Mouse (Mus musculus): ENCODE measurements around the gene Cep135.

Cep135 gene

GRCm38 (mm10) chr5:76588551-76589283 is at the start of gene Cep135:
Cep135 (plus strand) TSS chr5:76588698.
- DNase-seq (ENCODE audit: low read depth, low spot score) = peak; percentile 89

DNA sequence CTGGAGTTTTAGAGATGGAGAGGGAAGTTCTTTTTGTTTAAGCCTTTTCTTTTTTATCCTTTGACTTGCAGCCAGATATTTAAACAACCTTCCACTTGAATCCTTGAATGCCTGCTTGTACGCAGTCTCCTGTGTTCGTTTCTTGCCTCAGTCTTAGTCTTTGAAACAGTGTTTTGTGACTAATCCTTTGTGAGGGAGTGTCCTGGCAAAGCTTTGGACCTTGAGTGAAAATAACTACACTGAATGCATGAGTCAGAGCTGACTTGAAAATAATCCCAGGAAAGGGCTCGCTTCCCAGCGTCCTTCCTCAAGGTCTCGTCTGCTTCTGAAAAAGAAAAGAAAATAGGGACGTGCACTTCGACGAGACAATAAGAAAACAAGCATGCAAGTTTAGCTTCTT is 48.3 kb upstream of the Cep135 start:
- DNase-seq (ENCODE audit: low read depth, low spot score) = no peak

DNA sequence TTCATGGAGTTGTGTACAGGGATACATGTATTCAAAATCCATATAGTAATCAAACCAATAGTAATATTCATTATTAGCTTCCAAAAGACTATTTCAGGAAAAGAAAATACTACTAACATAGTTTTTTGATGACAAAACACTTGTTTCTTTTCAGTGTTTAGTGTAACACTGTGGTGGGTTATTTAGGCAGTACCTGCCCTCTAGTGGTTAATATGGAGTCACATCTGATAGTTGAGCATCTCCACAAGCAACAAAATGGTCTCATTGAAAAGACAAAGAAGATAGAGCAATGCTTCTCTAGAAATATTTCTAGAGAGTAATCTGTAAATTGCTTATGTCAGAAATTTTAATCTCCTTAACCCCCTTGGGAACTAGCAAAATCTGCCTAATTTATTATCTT is 47.7 kb upstream of the Cep135 start:
- peak; percentile 27 for DNase-seq (ENCODE audit: low read depth, low spot score)

- no peak for DNase-seq (ENCODE audit: low read depth, low spot score)
Measured at GRCm38 (mm10) chr5:76543200-76543599, 45.3 kb upstream of the Cep135 start.

- DNase-seq (ENCODE audit: low read depth, low spot score) = no peak
Measured at GRCm38 (mm10) chr5:76550426-76550825, 38.1 kb upstream of the Cep135 start.

DNA sequence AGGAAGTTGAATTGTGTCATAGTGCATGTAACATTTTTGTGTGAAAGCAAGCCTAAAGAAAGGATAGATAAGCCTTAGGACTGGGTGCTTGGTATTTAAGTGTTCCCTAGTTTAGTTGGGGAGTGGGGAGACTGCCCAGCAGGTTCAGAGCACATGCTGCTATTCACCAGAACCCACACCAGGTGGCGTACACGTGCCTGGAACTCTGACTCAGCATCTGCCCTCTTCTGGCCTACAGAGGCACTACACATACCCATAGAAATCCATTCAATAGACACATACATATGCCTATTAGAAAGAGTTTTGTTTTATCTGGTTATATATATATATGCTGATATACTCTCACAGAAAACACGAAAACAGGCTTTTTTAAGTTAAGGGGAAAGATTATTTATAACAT is 23.2 kb upstream of the Cep135 start:
- DNase-seq (ENCODE audit: low read depth, low spot score) = peak; percentile 78

GRCm38 (mm10) chr5:76574251-76574650 is 14.2 kb upstream of the Cep135 start:
- DNase-seq (ENCODE audit: low read depth, low spot score) = no peak

DNA sequence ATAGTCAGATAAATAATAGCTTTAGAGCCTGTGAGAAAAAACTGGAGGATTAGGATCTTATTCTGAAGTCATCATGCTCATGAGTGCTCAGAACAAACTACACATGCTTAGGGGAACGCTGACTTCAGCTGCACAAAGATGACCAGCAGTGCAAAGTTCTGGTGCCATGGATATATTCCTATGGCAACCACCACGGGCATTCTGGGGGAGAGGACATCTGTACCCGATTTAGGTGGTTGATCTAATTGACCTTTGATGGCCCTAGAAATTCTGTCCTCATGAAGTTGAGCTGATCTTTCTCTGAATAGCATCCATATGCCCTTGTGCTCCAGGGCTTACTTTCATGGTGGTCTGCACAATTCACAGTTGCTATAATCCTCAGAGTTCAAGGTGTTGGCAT is 11.5 kb upstream of the Cep135 start:
- DNase-seq (ENCODE audit: low read depth, low spot score) = no peak

DNA sequence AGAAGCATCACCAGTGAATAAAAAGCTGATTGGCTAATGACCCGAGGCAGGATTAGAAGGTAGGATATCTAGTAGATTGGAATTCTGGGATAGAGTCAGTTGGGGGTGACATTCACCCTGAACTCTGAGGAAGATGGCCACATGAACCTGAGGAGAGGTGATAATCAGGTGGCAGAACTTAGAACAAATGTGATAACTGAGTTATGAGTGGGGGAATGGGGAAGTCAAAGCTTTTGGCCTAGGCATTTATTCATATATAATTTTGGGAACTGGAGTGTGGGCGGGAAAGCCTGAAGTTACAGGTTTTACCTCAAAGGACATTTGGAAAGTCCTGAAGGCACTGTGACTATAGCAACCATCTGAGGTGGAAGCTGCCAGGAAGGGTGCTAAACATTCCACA is 3.1 kb upstream of the Cep135 start:
- DNase-seq (ENCODE audit: low read depth, low spot score) = no peak

DNA sequence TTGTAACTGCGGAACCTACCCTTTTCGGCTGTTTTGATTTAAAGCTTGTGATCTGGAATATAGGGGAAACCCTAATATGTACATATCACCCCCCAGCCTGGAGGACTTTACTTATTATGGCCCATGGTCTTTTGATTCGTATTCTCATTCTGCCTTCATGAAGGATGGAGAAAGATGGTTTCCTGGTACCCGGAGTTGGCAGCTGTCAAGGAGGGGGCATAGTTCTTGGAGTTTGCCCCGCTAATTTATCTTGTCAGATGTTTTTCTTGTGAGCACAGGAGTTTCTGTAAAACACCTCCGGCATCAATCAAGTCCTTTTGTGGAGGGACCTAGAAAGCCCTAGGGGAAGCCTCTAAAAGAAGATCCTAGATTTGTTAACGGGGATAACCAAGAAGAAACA is 813 bp downstream of the Cep135 start:
- no peak for DNase-seq (ENCODE audit: low read depth, low spot score)

DNA sequence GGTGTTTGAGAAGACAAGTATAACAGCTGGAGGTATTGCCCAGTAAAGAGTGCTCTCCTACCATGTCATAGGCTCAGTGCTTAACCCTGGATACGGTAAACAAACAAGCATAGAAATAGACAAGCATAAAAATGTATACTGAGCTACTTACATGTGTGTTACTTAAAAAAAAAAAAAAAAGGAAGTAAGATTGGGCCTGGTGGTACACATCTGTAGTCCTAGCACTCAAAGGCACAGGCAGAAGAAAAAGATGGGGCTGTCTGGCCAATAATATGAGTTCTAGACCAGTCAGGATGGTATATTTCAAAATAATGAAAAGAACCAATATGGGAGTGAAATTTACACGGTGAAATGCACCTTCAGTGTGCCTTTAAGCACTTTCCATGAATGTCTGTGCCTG is 1.5 kb downstream of the Cep135 start:
- DNase-seq (ENCODE audit: low read depth, low spot score) = peak; percentile 49

GRCm38 (mm10) chr5:76591885-76592284 is 3.4 kb downstream of the Cep135 start:
- no peak for DNase-seq (ENCODE audit: low read depth, low spot score)

GRCm38 (mm10) chr5:76609702-76610370 is 21.3 kb downstream of the Cep135 start:
- DNase-seq (ENCODE audit: low read depth, low spot score) = no peak

- no peak for DNase-seq (ENCODE audit: low read depth, low spot score)
Measured at GRCm38 (mm10) chr5:76612867-76613499, 24.5 kb downstream of the Cep135 start.

DNA sequence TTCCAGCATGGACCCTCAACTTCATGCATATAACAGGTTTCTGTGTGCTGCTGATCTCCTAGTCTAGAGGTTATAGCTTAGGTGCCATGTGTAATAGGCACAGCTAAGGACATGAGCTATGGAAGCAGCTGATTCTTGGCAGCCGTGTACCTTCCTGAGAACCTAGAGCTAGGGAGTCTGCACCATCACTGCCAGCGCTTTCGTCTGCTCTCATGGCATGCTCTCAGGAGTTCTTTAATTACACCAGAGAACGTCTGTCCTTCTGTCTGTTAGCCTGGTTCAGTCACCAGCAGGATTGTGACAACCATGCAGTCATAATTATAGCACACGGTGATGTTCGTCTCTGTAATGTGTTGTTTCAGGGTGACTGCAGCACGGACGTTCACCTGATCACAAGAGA is 26.8 kb downstream of the Cep135 start:
- no peak for DNase-seq (ENCODE audit: low read depth, low spot score)

DNA sequence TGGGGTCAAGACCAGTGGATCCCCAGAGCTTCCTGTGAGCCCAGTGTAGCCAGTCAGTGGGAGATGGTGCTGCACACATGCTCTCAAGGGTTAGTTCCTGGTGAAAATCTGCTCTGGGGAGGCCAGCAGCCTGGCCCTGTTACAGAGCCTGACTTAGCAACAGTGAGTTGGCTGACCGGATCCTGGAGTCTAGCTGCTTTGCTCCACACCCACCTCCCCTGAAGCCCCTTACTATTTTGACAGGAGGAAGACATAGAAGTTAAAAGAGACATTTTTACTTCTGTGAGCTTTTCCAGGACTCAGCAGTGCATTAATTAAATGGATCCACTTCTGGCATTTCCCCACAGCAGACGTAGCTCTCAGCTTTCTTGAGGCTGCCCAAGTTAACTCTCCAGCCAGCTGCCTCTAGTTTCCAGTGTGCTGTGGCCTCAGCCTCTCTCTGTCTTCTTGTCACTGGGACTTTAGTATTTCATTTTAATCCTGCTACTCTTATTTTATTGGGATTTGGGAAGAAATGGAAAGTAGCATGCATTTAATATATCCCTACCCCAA is 27.8 kb downstream of the Cep135 start:
- no peak for DNase-seq (ENCODE audit: low read depth, low spot score)

DNA sequence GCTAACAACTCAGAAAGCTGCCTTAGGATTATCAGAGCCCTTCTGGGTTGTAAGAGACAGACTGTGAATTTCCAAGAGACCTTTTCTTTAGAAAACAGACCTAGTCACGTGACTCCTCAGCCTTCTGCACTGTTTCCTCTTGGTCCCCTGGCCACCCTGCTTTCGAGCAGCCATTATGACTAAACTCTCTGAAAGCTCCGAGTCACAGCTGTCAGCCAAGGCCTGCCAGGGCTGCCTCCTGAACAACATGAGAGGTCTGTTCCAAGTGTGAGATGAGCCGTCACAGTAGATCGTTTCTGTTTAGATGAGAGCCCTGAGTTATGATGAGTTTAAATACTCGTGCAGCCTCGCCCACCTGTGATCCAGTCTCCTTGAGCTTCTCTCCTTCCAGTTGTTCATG is 30.3 kb downstream of the Cep135 start:
- no peak for DNase-seq (ENCODE audit: low read depth, low spot score)

GRCm38 (mm10) chr5:76623759-76624158 is 35.3 kb downstream of the Cep135 start:
- no peak for DNase-seq (ENCODE audit: low read depth, low spot score)

DNA sequence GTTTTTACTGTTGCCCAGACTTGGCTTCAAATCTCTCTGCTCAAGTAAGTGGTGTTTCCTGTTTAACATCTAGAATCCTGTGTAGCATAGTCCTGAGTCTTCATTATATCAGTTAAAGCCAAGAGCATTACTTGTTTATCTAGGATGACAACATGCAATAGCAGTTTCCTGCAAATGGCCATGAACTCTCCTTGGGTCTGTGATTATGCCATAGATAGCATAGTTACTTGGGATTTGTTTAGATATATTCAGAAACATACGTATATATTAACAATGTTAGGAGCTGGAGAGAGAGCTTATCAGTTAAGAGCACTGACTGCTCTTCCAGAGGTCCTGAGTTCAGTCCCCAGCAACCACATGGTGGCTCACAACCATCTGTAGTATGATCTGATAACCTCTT is 39.3 kb downstream of the Cep135 start:
- DNase-seq (ENCODE audit: low read depth, low spot score) = no peak

GRCm38 (mm10) chr5:76634012-76634411 is 45.5 kb downstream of the Cep135 start:
- no peak for DNase-seq (ENCODE audit: low read depth, low spot score)

GRCm38 (mm10) chr5:76635592-76635991 is 47.1 kb downstream of the Cep135 start:
- no peak for DNase-seq (ENCODE audit: low read depth, low spot score)

GRCm38 (mm10) chr5:76642076-76642475 is 53.6 kb downstream of the Cep135 start:
- DNase-seq (ENCODE audit: low read depth, low spot score) = no peak

- DNase-seq (ENCODE audit: low read depth, low spot score) = no peak
Measured at GRCm38 (mm10) chr5:76644234-76644633, 55.7 kb downstream of the Cep135 start.
